Mouse (Mus musculus): ENCODE measurements around the gene Cfap300.

Cfap300 gene

GRCm38 (mm10) chr9:8042338-8043043, at the start of gene Cfap300:
TSS of gene Cfap300 (minus strand) at chr9:8042823.
- DNase-seq (ENCODE audit: low read depth, low spot score): peak; percentile 86

GRCm38 (mm10) chr9:8078882-8079281, 36.3 kb upstream of the Cfap300 start:
- no peak for DNase-seq (ENCODE audit: low read depth, low spot score)

GRCm38 (mm10) chr9:8074345-8074744, 31.7 kb upstream of the Cfap300 start:
- DNase-seq (ENCODE audit: low read depth, low spot score): peak; percentile 18

GRCm38 (mm10) chr9:8073203-8073755, 30.7 kb upstream of the Cfap300 start:
- no peak for DNase-seq (ENCODE audit: low read depth, low spot score)

GRCm38 (mm10) chr9:8059636-8060035, 17.0 kb upstream of the Cfap300 start:
- no peak for DNase-seq (ENCODE audit: low read depth, low spot score)

GRCm38 (mm10) chr9:8054831-8055230, 12.2 kb upstream of the Cfap300 start:
- DNase-seq (ENCODE audit: low read depth, low spot score): no peak

- DNase-seq (ENCODE audit: low read depth, low spot score): no peak
Measured at GRCm38 (mm10) chr9:8043044-8043387, 393 bp upstream of the Cfap300 start.

GRCm38 (mm10) chr9:8035546-8035945, 7.1 kb downstream of the Cfap300 start:
- DNase-seq (ENCODE audit: low read depth, low spot score): no peak

GRCm38 (mm10) chr9:8035091-8035490, 7.5 kb downstream of the Cfap300 start:
- DNase-seq (ENCODE audit: low read depth, low spot score): no peak

- DNase-seq (ENCODE audit: low read depth, low spot score): no peak
Measured at GRCm38 (mm10) chr9:8034143-8034542, 8.5 kb downstream of the Cfap300 start.

GRCm38 (mm10) chr9:8032847-8033246, 9.8 kb downstream of the Cfap300 start:
- DNase-seq (ENCODE audit: low read depth, low spot score): no peak

- no peak for DNase-seq (ENCODE audit: low read depth, low spot score)
Measured at GRCm38 (mm10) chr9:8018609-8019008, 24.0 kb downstream of the Cfap300 start.

GRCm38 (mm10) chr9:8017253-8017913, 25.2 kb downstream of the Cfap300 start:
- peak; percentile 85 for DNase-seq (ENCODE audit: low read depth, low spot score)

- no peak for DNase-seq (ENCODE audit: low read depth, low spot score)
Measured at GRCm38 (mm10) chr9:8004370-8004991, 38.1 kb downstream of the Cfap300 start, which contains the start of gene Yap1. TSS of gene Yap1 (minus strand) at chr9:8004596.

GRCm38 (mm10) chr9:8003301-8004271, 39.0 kb downstream of the Cfap300 start:
- DNase-seq (ENCODE audit: low read depth, low spot score): no peak

GRCm38 (mm10) chr9:8002806-8003205, 39.8 kb downstream of the Cfap300 start:
- DNase-seq (ENCODE audit: low read depth, low spot score): no peak

GRCm38 (mm10) chr9:8001352-8001751, 41.3 kb downstream of the Cfap300 start:
- no peak for DNase-seq (ENCODE audit: low read depth, low spot score)

- DNase-seq (ENCODE audit: low read depth, low spot score): no peak
Measured at GRCm38 (mm10) chr9:7994275-7994674, 48.3 kb downstream of the Cfap300 start.

- DNase-seq (ENCODE audit: low read depth, low spot score): no peak
Measured at GRCm38 (mm10) chr9:7992651-7993050, 50.0 kb downstream of the Cfap300 start.

GRCm38 (mm10) chr9:7990897-7991296, 51.7 kb downstream of the Cfap300 start:
- DNase-seq (ENCODE audit: low read depth, low spot score): no peak

GRCm38 (mm10) chr9:7987119-7987518, 55.5 kb downstream of the Cfap300 start:
- no peak for DNase-seq (ENCODE audit: low read depth, low spot score)
